Mouse (Mus musculus) right cerebral cortex, postnatal 25 days (tissue): Measurements from ENCODE around the gene Drc7.

Source experiments
- DNase-seq: peaks from one replicate; pipeline ENCODE4 v3.0.0; 2022

The Drc7 gene

GRCm38 (mm10) chr8:95059812-95060533 lies 5.1 kb downstream of the Drc7 start:
- DNase-seq, result no peak

GRCm38 (mm10) chr8:95064531-95064930 lies 9.6 kb downstream of the Drc7 start:
- DNase-seq, result no peak

- DNase-seq, result no peak
These were observed 12.7 kb downstream of the Drc7 start for GRCm38 (mm10) chr8:95067582-95067981.

GRCm38 (mm10) chr8:95075504-95075903 lies 20.6 kb downstream of the Drc7 start:
- no peak for DNase-seq

- no peak for DNase-seq
These were observed 21.2 kb downstream of the Drc7 start for GRCm38 (mm10) chr8:95076151-95076550.

GRCm38 (mm10) chr8:95078055-95078454 lies 23.2 kb downstream of the Drc7 start:
- DNase-seq, result no peak

GRCm38 (mm10) chr8:95079305-95079704 lies 24.4 kb downstream of the Drc7 start:
- DNase-seq, result no peak

GRCm38 (mm10) chr8:95080381-95081341 lies 25.8 kb downstream of the Drc7 start, which contains the start of gene Katnb1:
TSS of gene Katnb1 (plus strand) at chr8:95081186.
- DNase-seq, result peak; percentile 98

- DNase-seq, result no peak
These were observed 26.7 kb downstream of the Drc7 start for GRCm38 (mm10) chr8:95081650-95082049.

- DNase-seq, result no peak
These were observed 29.4 kb downstream of the Drc7 start for GRCm38 (mm10) chr8:95084261-95084660.

- no peak for DNase-seq
These were observed 30.0 kb downstream of the Drc7 start for GRCm38 (mm10) chr8:95084744-95085431.

GRCm38 (mm10) chr8:95085432-95086141 lies 30.7 kb downstream of the Drc7 start:
- no peak for DNase-seq

- no peak for DNase-seq
These were observed 38.7 kb downstream of the Drc7 start for GRCm38 (mm10) chr8:95093574-95093973.

- peak; percentile 66 for DNase-seq
These were observed 44.1 kb downstream of the Drc7 start for GRCm38 (mm10) chr8:95099009-95099408.

GRCm38 (mm10) chr8:95101972-95102371 lies 47.1 kb downstream of the Drc7 start:
- no peak for DNase-seq

- DNase-seq, result no peak
These were observed 52.4 kb downstream of the Drc7 start for GRCm38 (mm10) chr8:95107306-95107705.

GRCm38 (mm10) chr8:95112594-95112993 lies 57.7 kb downstream of the Drc7 start:
- no peak for DNase-seq

GRCm38 (mm10) chr8:95113108-95113507 lies 58.2 kb downstream of the Drc7 start:
- no peak for DNase-seq

GRCm38 (mm10) chr8:95113750-95114149 lies 58.8 kb downstream of the Drc7 start:
- DNase-seq, result no peak

GRCm38 (mm10) chr8:95123455-95123854 lies 68.6 kb downstream of the Drc7 start:
- DNase-seq, result no peak

- no peak for DNase-seq
These were observed 71.6 kb downstream of the Drc7 start for GRCm38 (mm10) chr8:95126497-95126896.

GRCm38 (mm10) chr8:95127658-95128057 lies 72.8 kb downstream of the Drc7 start:
- no peak for DNase-seq
